Mouse (Mus musculus) heart, postnatal 14 days (tissue): Measurements from ENCODE around the gene 1700047I17Rik2. TPM values are rescaled to one million over a fixed set of nuclear protein-coding genes. Genes with fewer than 3 reads are reported as not detected.
"Not testable (repeated sequence)": the region's sequence is repeated elsewhere in the genome, so short reads cannot be mapped to it uniquely, and the experiment has no call there.

Experiments
- DNase-seq, 2 experiments: peaks; one replicate each; pipeline ENCODE4 v3.0.0; 2021 to 2022
- intact Hi-C: fragments of 180-260 bp; cut with DNase I; formaldehyde crosslinking; loops from one replicate; pipeline ENCODE4 v1.15.1; 2025
- long read RNA-seq, 2 experiments: library from polyadenylated mRNA; stranded (forward); transcript quantifications; one replicate each; pipeline ENCODE4 v2.0.0; 2021
- total RNA-seq, 2 experiments: library from RNA; stranded (reverse); gene quantifications; 2 replicates each; pipeline ENCODE4 v1.2.3; 2021

Gene 1700047I17Rik2
- total RNA-seq, result 1 to 10 TPM in 1 of 2 experiments, not detected in 1; 2.3 TPM
- long read RNA-seq, experiment 1, transcript 1700047I17Rik2-201 (5 exons, 3,863 nt), result major isoform, 16 of 20 reads
- long read RNA-seq, experiment 1, partial matches to known transcripts, result 0 of 20 reads
- long read RNA-seq, experiment 1, other reads (novel, unspliced or antisense), result 4 of 20 reads
- long read RNA-seq, experiment 2, transcript 1700047I17Rik2-201 (5 exons, 3,863 nt), result major isoform, 21 of 24 reads
- long read RNA-seq, experiment 2, partial matches to known transcripts, result 0 of 24 reads
- long read RNA-seq, experiment 2, other reads (novel, unspliced or antisense), result 3 of 24 reads

DNA sequence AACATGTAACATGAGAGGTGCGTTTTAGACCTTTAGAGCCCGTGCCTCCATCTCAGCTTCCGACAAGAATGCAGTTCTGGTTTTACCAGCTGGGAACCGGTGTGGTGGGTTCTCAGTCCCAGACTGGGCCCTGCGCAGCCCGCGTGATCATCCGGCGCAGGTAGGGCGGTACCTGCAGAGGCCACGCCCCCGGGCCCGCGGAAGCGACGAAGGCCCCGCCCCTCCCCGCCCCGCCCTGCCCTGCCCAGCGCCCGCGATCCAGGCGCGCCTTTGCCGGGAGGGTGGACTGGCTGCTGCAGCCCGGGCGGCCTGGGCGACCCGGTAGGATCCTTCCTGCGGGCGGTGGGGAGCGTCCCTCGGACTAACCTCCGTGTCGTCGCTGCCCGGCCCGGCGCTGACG, at the start of gene 1700047I17Rik2:
TSS of gene 1700047I17Rik2 (plus strand) at position 287 of the 400 bp plus-strand sequence.
- DNase-seq, intact Hi-C loops: not testable (repeated sequence)

- intact Hi-C loops, DNase-seq: not testable (repeated sequence)
Measured at GRCm38 (mm10) chr12:55154559-55155448, 44.6 kb upstream of the 1700047I17Rik2 start, which contains the start of gene Srp54b. Gene Srp54b (plus strand): TSS chr12:55155104.

- intact Hi-C loops, DNase-seq: not testable (repeated sequence)
Measured at GRCm38 (mm10) chr12:55155449-55155783, 44.0 kb upstream of the 1700047I17Rik2 start.

- DNase-seq, intact Hi-C loops: not testable (repeated sequence)
Measured at GRCm38 (mm10) chr12:55167034-55167557, 32.3 kb upstream of the 1700047I17Rik2 start.

DNA sequence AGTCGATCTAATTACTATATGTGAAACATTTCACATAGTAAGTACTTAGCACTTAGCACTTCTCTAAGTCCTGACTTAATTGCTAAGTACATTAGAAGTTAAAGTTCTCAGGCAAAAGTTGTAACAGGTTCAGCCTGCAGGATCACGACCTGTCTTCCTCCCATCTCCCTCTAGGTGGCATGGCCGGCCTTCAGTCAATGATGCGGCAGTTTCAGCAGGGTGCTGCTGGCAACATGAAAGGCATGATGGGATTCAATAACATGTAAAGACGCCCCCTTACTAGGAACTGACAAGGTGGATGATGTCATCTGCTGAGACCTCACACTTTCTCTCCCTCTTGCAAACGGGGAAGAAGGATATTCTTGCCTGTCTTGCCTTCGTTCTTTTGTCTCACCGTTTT, 11.7 kb upstream of the 1700047I17Rik2 start:
- DNase-seq, intact Hi-C loops: not testable (repeated sequence)

DNA sequence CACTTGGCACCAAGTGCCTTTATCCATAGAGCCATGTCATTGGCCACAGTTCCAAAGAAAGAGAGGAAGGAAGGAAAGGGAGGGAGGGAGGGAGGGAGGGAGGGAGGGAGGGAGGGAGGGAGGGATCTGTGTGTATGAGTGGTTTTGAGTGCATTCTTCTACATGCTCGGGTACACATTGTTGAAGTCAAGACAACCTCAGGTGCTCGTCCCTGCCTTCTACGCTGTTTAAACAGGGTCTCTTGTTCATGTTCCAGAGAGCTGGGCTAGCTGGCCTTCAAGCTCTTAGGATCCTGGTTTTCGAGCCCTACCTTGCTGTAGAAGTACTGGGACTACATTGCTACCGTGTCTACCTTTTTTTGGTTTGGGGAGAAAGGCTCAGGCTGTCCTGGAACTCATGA, 10.3 kb upstream of the 1700047I17Rik2 start:
- intact Hi-C loops, DNase-seq: not testable (repeated sequence)

DNA sequence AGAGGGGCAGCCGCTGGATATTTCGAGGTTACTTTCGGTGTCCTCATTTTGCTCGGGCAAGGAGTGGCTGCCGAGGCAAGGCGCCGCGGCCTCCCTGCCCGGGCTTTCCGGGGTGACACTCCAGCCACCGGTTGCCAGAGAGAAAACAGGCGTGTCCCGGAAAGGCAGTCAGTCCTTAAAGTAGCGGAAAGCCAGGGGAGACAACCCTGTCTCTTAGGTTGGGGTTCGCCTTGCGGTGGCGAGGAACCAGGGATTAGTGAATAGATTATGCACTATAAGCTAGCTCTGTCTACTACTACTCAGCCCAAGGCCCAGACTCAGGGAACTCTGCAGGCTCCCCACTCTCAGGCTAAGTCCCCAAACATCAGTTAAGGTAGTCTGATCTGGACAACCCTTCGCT, 407 bp downstream of the 1700047I17Rik2 start:
- DNase-seq, intact Hi-C loops: not testable (repeated sequence)

DNA sequence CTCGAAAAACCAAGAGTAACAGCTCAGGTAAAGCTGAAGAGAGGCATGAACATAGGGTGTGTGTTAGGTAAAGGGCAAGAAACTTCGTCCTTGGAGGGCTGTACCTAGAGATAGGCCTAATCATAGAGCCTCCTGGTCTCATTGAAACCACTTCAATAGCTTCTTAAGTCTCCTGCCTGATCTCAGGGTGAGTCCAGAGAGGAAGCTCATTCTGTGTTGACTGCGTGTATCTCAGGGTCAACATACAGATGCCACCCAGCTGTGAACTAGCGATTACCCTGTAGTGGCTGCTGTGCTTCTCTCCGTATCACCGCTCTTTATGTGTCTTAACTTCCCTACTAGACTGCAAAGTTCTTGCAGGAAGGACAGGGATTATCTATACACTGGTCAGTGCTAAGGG, 13.6 kb downstream of the 1700047I17Rik2 start:
- intact Hi-C loops, DNase-seq: not testable (repeated sequence)

DNA sequence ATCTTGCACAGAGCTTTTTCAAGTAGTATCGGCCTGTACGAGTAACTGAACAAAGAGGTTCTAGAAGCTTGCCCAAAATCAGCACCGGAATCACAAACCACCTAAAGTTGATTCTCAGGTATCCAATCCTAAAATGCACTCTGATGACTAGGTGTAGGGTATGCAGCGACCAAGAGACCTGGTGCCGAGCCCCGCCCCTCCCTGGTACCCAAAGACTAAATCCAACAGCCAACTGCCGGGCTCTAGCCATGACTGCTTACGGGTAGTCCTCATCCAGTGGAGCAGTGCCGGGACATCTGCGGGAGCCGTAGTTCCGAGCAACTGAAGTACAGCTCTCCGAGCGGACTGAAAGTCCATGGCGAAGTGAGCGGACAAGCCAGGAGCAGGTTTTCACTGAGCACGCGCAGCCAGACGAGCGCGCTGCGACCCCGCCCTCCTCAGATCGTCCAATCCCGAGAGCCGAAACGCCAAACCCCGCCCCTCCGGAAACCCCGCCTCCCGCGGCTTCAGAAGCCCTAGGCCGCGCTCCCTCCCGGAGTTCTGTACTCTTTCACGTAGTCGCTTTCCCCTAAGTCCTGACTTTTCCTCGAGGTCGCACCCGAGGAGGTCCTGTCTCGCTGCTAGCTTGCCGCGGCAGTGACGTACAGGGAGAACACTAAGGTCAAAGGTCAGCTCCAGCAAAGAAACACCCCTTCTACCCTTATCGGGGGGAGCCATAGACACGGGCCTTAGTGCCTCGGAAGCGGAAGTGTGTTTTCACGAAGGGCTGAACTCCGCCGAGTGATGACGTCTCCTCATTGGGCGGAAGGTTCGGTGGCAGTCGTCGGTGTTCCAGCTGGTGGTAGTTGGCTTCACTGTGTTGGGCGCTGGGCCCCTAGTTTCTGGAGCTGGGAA, 30.5 kb downstream of the 1700047I17Rik2 start, which contains the start of gene Srp54c:
TSS of gene Srp54c (plus strand) at position 543 of the 894 bp plus-strand sequence.
- DNase-seq, intact Hi-C loops: not testable (repeated sequence)

DNA sequence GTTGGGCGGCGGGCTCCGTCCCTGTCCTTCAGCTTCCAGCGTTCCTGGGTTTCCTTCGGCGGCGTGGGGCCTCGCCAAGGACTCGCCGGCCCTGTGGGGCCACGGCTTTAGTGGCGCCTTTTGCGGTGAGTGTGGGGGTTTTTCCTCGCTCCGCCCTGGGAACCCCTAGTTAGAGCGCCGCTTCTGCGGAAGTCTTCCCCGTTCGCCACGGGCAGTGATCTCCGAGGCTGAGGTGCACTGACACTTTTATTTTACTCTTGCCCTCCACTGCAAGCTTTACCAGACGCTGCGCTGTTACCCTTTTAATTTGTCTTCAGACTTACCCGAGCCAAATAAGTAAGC, 31.1 kb downstream of the 1700047I17Rik2 start:
- DNase-seq, result peak in 1 of 2 experiments; percentile 2

DNA sequence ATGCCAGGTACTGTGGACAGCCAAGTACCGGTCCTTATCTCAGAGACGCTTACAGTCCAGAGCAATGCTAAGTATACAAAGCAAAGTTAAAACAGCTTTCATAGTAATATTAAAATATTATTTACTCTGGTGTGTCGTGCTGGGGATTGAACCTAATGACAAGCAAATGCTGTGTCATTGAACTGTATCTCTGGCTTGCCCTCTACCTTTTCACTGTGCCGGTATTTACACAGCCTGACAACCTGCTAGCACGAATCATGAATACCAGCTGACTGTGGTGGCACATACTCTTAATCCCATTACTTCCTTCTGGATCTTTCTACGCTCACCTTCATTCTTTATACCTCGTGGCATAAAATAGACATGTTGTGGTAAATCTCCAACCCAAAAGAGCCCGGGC, 42.9 kb downstream of the 1700047I17Rik2 start:
- DNase-seq, intact Hi-C loops: not testable (repeated sequence)

More for the DNA sequence above, 31.1 kb downstream of the 1700047I17Rik2 start:
- intact Hi-C loops, result not testable (repeated sequence)

GRCm38 (mm10) chr12:55261950-55262349, 62.6 kb downstream of the 1700047I17Rik2 start:
- intact Hi-C loops, DNase-seq: not testable (repeated sequence)

DNA sequence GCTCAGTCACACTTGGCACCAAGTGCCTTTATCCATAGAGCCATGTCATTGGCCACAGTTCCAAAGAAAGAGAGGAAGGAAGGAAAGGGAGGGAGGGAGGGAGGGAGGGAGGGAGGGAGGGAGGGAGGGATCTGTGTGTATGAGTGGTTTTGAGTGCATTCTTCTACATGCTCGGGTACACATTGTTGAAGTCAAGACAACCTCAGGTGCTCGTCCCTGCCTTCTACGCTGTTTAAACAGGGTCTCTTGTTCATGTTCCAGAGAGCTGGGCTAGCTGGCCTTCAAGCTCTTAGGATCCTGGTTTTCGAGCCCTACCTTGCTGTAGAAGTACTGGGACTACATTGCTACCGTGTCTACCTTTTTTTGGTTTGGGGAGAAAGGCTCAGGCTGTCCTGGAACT, 64.0 kb downstream of the 1700047I17Rik2 start:
- DNase-seq, intact Hi-C loops: not testable (repeated sequence)

Other genes starting within 250 kb of the 1700047I17Rik2 start
- not detected for gene Gm20403, start 213.1 kb upstream of the 1700047I17Rik2 start, total RNA-seq
- 10 to 100 TPM in 1 of 2 experiments, 1 to 10 TPM in 1; 9.9 to 10.4 TPM for gene Baz1a, start 185.2 kb upstream of the 1700047I17Rik2 start, total RNA-seq
- 1 to 10 TPM; 8.3 to 8.7 TPM for gene 2700097O09Rik, start 119.5 kb upstream of the 1700047I17Rik2 start, total RNA-seq
- 10 to 100 TPM; 85.5 to 90.1 TPM for gene Srp54a, start 119.3 kb upstream of the 1700047I17Rik2 start, total RNA-seq
- 10 to 100 TPM; 11.9 to 13.1 TPM for gene Fam177a, start 75.1 kb upstream of the 1700047I17Rik2 start, total RNA-seq
- 10 to 100 TPM; 36.5 to 44.1 TPM for gene Srp54b, start 44.5 kb upstream of the 1700047I17Rik2 start, total RNA-seq
- gene Srp54c, start 30.6 kb downstream of the 1700047I17Rik2 start, total RNA-seq, result 10 to 100 TPM; 25.5 to 26.9 TPM
- 1 to 10 TPM; 8.2 to 9.2 TPM for gene 1110008L16Rik, start 100.0 kb downstream of the 1700047I17Rik2 start, total RNA-seq
- 1 to 10 TPM; 8.3 to 8.9 TPM for gene Ppp2r3c, start 103.4 kb downstream of the 1700047I17Rik2 start, total RNA-seq
- 100 to 1,000 TPM; 160 to 168 TPM for gene Psma6, start 184.6 kb downstream of the 1700047I17Rik2 start, total RNA-seq